Mouse (Mus musculus) stomach, postnatal 0 days (tissue): Measurements from ENCODE around the gene Creb3l4.

Experiments
- CTCF ChIP-seq: IDR thresholded peaks from 2 replicates; pipeline ENCODE4 v1.5.1; 2016; ENCODE audit warnings: antibody characterized with exemption, low read depth, mild to moderate bottlenecking, moderate library complexity
- EP300 ChIP-seq: optimal IDR thresholded peaks from 2 replicates; pipeline ENCODE3; 2016; ENCODE audit warnings: antibody characterized with exemption

DNA sequence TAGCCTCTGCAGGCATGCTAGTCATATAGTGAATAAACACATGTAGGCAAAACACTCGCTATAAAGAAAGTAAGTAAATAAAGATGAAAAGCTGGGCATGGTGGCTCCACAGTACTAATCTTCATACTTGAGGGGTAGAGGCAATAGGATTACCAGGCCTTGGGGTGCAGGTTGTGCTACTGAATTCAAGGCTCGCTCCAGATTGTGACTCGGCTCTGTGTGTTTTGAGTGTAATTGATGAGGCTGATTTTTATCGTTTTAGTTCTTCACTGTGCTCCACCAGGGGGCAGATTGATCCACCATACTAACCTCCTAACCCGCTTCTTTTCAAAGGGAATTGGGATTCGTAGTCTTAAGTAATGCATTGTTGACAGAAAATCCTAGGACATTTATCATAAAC, 23.2 kb downstream of the Creb3l4 start:
- TF ChIP-seq CTCF (peak; percentile 84), EP300 (no peak)
